Mouse (Mus musculus): ENCODE measurements around the gene Gm17949.
"Not testable (repeated sequence)": the region's sequence is repeated elsewhere in the genome, so short reads cannot be mapped to it uniquely, and the experiment has no call there.

Gene Gm17949

DNA sequence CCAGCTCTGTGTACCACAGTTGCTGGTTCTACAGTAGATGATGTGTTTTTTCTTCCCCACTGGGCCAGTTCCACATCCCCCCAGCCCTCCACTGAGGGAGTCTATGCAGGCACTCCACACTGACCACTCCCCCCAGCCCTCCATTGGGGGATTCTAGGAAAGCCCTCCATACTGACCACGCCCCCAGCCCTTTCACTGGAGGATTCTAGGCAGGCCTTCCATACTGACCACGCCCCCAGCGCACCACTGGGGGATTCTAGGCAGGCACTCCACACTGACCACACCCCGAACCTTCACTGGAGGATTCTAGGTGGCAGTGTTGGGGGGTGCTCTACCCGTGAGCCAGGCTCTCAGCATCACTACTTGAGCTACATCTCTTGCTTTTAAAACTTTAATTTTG, 36.1 kb downstream of the Gm17949 start:
- no peak for DNase-seq (ENCODE audit: low spot score in 2 of 2)

DNA sequence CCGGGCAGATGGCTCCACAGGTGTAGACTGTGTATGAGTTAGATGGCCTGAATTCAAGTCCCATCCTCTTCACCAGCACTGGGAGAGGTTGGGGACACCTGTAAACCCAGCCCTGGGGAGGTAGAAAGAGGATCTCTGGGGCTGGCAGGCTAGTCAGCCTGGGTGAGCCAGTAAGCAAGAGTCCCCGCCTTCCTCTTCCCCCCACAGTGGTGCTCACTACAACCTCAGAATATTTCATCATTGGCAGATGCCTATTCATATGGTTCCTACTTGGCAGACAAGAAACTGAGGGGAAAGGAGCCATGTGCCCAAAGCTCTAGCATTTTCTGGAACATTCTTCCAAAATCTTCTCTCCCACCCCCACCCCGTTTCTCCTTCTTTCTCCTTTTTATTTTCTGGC, 37.5 kb downstream of the Gm17949 start:
- DNase-seq (ENCODE audit: low spot score in 2 of 2): no peak

DNA sequence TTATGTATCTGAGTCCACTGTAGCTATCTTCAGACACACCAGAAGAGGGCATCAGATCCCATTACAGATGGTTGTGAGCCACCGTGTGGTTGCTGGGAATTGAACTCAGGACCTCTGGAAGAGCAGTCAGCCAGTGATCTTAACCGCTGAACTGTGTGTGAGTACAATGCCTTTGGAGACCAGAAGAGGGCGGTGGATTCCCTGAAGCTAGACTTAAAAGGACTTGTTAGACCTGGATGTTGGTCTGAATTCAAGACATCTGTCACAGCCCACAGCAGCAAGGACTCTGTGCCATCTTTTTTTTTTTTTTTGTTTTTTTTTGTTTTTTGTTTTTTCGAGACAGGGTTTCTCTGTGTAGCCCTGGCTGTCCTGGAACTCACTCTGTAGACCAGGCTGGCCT, 40.4 kb downstream of the Gm17949 start:
- not testable (repeated sequence) for DNase-seq (ENCODE audit: low spot score in 2 of 2)

GRCm38 (mm10) chr17:57056246-57056645, 45.0 kb downstream of the Gm17949 start:
- DNase-seq (ENCODE audit: low spot score in 2 of 2): no peak

GRCm38 (mm10) chr17:57058891-57059485, 47.7 kb downstream of the Gm17949 start, which contains the start of gene Crb3:
Gene Crb3 (plus strand): TSS chr17:57059105.
- DNase-seq (ENCODE audit: low spot score in 2 of 2): no peak

DNA sequence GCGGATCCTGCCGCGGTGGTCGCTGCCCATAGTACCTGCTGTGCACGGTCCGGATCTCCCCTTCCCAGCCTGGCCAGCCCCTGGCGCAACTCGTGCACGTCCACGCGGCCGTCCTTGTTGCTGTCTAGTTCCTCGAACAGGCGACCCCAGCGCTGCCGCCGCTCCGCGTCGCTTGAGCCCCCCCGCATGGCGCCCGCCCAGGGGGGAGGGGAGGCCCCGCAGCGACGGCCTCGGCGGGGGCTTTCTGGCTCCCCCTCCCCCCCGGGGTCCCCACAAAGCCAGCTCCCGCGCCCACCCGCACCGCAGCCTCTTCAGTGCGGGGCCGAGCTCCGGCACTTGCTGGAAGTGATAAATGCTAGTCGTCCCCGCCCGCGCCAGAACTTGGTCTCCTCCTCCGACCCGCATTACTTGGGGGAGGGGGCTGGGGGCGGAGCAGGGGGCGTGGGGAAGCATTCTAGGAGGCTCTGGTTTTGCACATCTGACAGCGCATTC, 48.3 kb downstream of the Gm17949 start, which contains the start of gene Slc25a23:
Gene Slc25a23, minus strand, starts transcription at position 378 of the 492 bp plus-strand sequence.
- peak in 1 of 2 experiments; percentile 40 for DNase-seq (ENCODE audit: low spot score in 2 of 2)

DNA sequence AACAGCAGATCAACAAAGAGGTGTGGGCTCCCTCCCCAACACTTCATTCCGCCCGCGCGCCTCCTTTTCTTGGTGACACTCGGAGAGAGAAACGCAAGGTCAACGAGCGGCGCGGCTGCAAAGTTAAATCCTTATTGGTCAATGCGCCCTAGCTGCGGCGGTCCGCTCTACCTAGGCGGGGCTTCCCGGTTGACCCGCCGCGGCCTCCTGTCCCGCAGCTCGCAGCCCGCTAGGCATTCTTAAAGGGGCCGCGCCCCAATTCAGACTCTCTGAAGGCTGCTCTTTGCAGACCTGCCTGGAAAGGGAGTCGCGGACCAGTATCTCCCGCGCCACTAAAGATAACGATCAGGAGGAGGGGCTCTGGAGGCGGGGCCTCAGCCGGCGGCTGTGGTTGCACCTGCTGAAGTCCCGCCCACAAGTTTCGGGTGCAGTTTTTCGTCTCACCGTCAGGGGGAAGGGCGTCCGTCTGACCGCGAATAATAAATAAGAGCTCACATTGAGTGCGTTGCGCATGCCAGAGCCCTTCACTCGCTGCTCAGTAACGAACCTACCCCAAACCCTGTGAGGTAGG, 49.0 kb downstream of the Gm17949 start:
- peak; percentile 88 to 91 for DNase-seq (ENCODE audit: low spot score in 2 of 2)

DNA sequence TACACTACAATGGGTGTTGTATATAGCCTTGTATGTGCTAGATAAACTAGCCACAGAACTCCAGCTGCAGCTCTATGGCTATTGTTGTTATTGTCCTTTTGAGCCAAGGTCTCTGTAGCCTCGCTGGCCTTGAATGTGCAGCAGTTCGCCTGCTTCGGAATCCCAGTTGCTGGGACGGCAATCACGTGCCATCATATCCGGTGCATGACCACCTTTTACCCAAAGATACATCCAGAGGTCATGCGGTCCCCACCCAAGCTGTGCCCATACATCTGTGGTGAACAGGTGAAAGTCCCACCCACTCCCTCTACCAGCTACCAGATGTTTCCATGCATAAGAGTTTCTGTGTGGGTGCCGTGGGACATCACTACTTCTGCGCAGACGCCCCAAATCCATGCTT, 49.8 kb downstream of the Gm17949 start:
- DNase-seq (ENCODE audit: low spot score in 2 of 2): no peak

DNA sequence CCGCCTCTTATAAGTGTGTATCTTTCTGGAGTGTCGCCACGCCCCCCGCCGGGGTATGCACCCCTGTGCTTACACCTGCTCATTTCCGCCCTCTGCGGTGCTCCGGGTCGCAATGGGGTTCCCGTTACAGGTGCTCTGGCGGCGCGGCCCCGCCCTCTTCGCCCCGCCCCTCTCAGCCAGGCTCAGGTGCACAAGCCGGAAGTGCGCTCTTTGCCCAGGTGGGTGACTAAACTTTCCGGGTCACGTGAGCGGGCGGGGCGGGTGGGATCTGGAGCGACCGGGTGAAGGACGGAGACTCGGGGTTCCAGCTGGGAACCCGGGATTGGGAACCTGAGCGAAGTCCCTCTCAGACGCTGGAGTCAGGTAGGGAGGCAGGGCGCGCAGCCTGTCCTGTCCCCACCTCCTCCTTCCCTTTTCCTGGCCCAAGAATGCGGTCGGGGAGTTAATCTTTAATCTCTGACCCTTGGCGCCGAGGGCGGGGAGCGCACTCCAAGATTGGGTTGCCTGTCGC, 50.8 kb downstream of the Gm17949 start:
- DNase-seq (ENCODE audit: low spot score in 2 of 2): no peak

GRCm38 (mm10) chr17:57062548-57062947, 51.3 kb downstream of the Gm17949 start:
- DNase-seq (ENCODE audit: low spot score in 2 of 2): no peak

DNA sequence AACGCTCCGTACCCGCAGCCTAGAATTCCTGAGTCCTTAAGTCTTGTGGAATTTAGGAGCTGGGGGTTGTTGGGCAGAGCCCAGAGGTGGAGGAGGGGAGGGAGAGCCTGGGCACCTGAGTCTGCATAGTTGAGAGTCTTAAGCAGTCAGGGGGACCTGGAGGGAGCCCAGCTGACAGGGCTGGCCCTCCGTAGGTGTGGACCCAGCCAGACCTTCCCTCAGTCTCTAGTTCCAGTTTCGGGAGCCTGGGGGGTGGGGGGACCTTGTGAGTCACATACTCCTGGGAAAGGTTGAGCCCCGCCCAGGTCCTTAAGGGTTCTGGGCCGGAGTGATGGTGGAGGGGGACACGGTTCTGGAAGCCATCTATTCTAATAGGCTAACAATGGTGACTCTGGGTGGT, 51.8 kb downstream of the Gm17949 start:
- DNase-seq (ENCODE audit: low spot score in 2 of 2): no peak

- DNase-seq (ENCODE audit: low spot score in 2 of 2): no peak
Measured at GRCm38 (mm10) chr17:57066908-57067307, 55.6 kb downstream of the Gm17949 start.

GRCm38 (mm10) chr17:57070272-57070671, 59.0 kb downstream of the Gm17949 start:
- no peak for DNase-seq (ENCODE audit: low spot score in 2 of 2)

GRCm38 (mm10) chr17:57070699-57071098, 59.4 kb downstream of the Gm17949 start:
- no peak for DNase-seq (ENCODE audit: low spot score in 2 of 2)

All from spleen, postnatal 14 days (tissue).